In genomic region chr10:81329194-81329975, GRCm38 (mm10) we compare ENCODE assay signal across 8 mouse cellular contexts. TPM values are rescaled to one million over a fixed set of nuclear protein-coding genes. Genes with fewer than 3 reads are reported as not detected.
A peak's percentile ranks its signal among the peaks of the same experiment; 100 is the strongest.
DNase-seq lines count a peak whose midpoint lies in the region; ATAC-seq and TF ChIP-seq lines count a peak whose summit lies in the region.

No protein-coding gene starts in this region.

- no peaks in the 10 kb centered on the region for H3K9me3 ChIP-seq in heart, embryonic 11.5 days (replicated peaks; ENCODE audit: control insufficient read depth, low read length)
- no peaks in the 10 kb centered on the region for H3K9me3 ChIP-seq in limb, embryonic 13.5 days
- no peaks in the 10 kb centered on the region for H3K9me3 ChIP-seq in stomach, embryonic 14.5 days (ENCODE audit: control insufficient read depth, low read depth, low read length)

- 58% methylated on average over 10 of the region's 10 CpGs for WGBS in heart, embryonic 11.5 days (ENCODE audit: insufficient replicate concordance)
- 56% methylated on average over 10 of the region's 10 CpGs for WGBS in limb, embryonic 13.5 days
- WGBS in stomach, embryonic 14.5 days: 43% methylated on average over 10 of the region's 10 CpGs
- WGBS in cerebellum, adult 2 months: 59% methylated on average over 10 of the region's 10 CpGs

- ATAC-seq in heart, embryonic 11.5 days (replicated peaks; ENCODE audit: insufficient number of reproducible peaks, low FRiP score, low TSS enrichment): peak; percentile 47
- peak; percentile 84 for ATAC-seq in limb, embryonic 13.5 days (ENCODE audit: low FRiP score, low read depth)
- peak; percentile 77; the same call in 1 of the 2 replicates for ATAC-seq in stomach, embryonic 14.5 days (ENCODE audit: insufficient number of reproducible peaks, insufficient read depth, low FRiP score, low read depth)

- no peak for TF ChIP-seq POLR2A in cerebellum, adult 2 months (IDR thresholded peaks at IDR 0.05; ENCODE audit: borderline replicate concordance, insufficient read depth, low read length)

- peak; percentile 43 for DNase-seq in embryo, embryonic 10 days (ENCODE audit: low spot score)
- DNase-seq in embryo, embryonic 9.5 days (ENCODE audit: extremely low spot score): no peak
- DNase-seq in 3134 (ENCODE audit: extremely low read depth, insufficient read length, low spot score): peak; percentile 58
- DNase-seq in cerebellum, adult 2 months: no peak
- DNase-seq in frontal cortex, postnatal 25 days (ENCODE audit: low spot score in 2 of 2): no peak

- no peak for TF ChIP-seq CTCF in cerebellum, adult 2 months (IDR thresholded peaks at IDR 0.05; ENCODE audit: borderline replicate concordance, insufficient read depth, low read depth, low read length)

- peak overlapping the region; percentile 90 for H3K27ac ChIP-seq in heart, embryonic 11.5 days (ENCODE audit: low read depth, low read length)
- H3K27ac ChIP-seq in limb, embryonic 13.5 days: peak overlapping the region; percentile 90
- H3K27ac ChIP-seq in stomach, embryonic 14.5 days (ENCODE audit: low read length): peak overlapping the region; percentile 85
- H3K27ac ChIP-seq in cerebellum, adult 2 months (ENCODE audit: insufficient read depth, low read length): no peak overlapping the region

- peaks cover 26% of the 10 kb centered on the region for H3K36me3 ChIP-seq in heart, embryonic 11.5 days (ENCODE audit: control insufficient read depth, insufficient read depth, low read length)
- peaks cover 40% of the 10 kb centered on the region for H3K36me3 ChIP-seq in limb, embryonic 13.5 days
- H3K36me3 ChIP-seq in stomach, embryonic 14.5 days (ENCODE audit: control insufficient read depth, insufficient read depth, low read length): peaks cover 29% of the 10 kb centered on the region

- H3K4me1 ChIP-seq in heart, embryonic 11.5 days (ENCODE audit: control insufficient read depth, insufficient read depth, low read length): peaks cover 50% of the 10 kb centered on the region
- peaks cover 28% of the 10 kb centered on the region for H3K4me1 ChIP-seq in limb, embryonic 13.5 days
- H3K4me1 ChIP-seq in stomach, embryonic 14.5 days (ENCODE audit: control insufficient read depth, insufficient read depth, low read length): peaks cover 29% of the 10 kb centered on the region
- no peaks in the 10 kb centered on the region for H3K4me1 ChIP-seq in cerebellum, adult 2 months (ENCODE audit: control insufficient read depth, insufficient read depth, low read length)

- H3K4me3 ChIP-seq in heart, embryonic 11.5 days (ENCODE audit: low read depth, low read length): peak overlapping the region; percentile 26; the same call in 1 of the 2 replicates
- no peak overlapping the region for H3K4me3 ChIP-seq in limb, embryonic 13.5 days
- peak overlapping the region; percentile 26 for H3K4me3 ChIP-seq in stomach, embryonic 14.5 days (ENCODE audit: low read depth, low read length)
- no peak overlapping the region for H3K4me3 ChIP-seq in cerebellum, adult 2 months (replicated peaks; ENCODE audit: insufficient read depth, low read depth, low read length)

- peak overlapping the region; percentile 54; the same call in 1 of the 2 replicates for H3K9ac ChIP-seq in heart, embryonic 11.5 days (ENCODE audit: low read depth, low read length)
- peak overlapping the region; percentile 54 for H3K9ac ChIP-seq in limb, embryonic 13.5 days
- peak overlapping the region; percentile 41; the same call in 1 of the 2 replicates for H3K9ac ChIP-seq in stomach, embryonic 14.5 days (replicated peaks; ENCODE audit: low read depth, low read length)

- H3K27me3 ChIP-seq in heart, embryonic 11.5 days (ENCODE audit: control insufficient read depth, insufficient read depth, low read length): peaks cover 3% of the 10 kb centered on the region
- H3K27me3 ChIP-seq in limb, embryonic 13.5 days: peaks cover 25% of the 10 kb centered on the region
- H3K27me3 ChIP-seq in stomach, embryonic 14.5 days (ENCODE audit: control insufficient read depth, insufficient read depth, low read length): 0 out of 2 replicates have a peak, but pooled peaks cover 5% of the 10 kb centered on the region
- H3K27me3 ChIP-seq in cerebellum, adult 2 months (ENCODE audit: control insufficient read depth, insufficient read depth, low read length): 0 out of 2 replicates have a peak, but pooled peaks cover 1% of the 10 kb centered on the region

- H3K4me2 ChIP-seq in heart, embryonic 11.5 days: peak overlapping the region; percentile 59
- peak overlapping the region; percentile 30 for H3K4me2 ChIP-seq in limb, embryonic 13.5 days (replicated peaks)
- peak overlapping the region; percentile 36 for H3K4me2 ChIP-seq in stomach, embryonic 14.5 days (replicated peaks; ENCODE audit: low read depth, low read length)

RNA-seq across cellular contexts. Expression of gene Tbxa2r, which starts 0.9 kb away (rescaled TPM):
- 10.9 and 11.2 TPM in 2 replicates for polyA plus RNA-seq in heart, embryonic 11.5 days (2014; fragmentation: Nextera tagmentation; extraction: Ambion mirVana)
- 5.2 and 7.8 TPM in 2 replicates for polyA plus RNA-seq in limb, embryonic 13.5 days (2015; fragmentation: Nextera tagmentation; extraction: Ambion mirVana)
- 23.1 and 23.4 TPM in 2 replicates for polyA plus RNA-seq in stomach, embryonic 14.5 days (2014; fragmentation: Nextera tagmentation; extraction: Ambion mirVana)
- 2.2 and 3.2 TPM in 2 replicates for polyA plus RNA-seq in cerebellum, adult 2 months (2012; rRNA removed)

RNA-seq across cellular contexts. Expression of gene Cactin, which starts 8.5 kb away (rescaled TPM):
- 20.2 and 25.0 TPM in 2 replicates for polyA plus RNA-seq in heart, embryonic 11.5 days (2014; fragmentation: Nextera tagmentation; extraction: Ambion mirVana)
- 41.8 and 42.3 TPM in 2 replicates for polyA plus RNA-seq in limb, embryonic 13.5 days (2015; fragmentation: Nextera tagmentation; extraction: Ambion mirVana)
- polyA plus RNA-seq in stomach, embryonic 14.5 days (2014; fragmentation: Nextera tagmentation; extraction: Ambion mirVana): 21.3 and 21.7 TPM in 2 replicates
- 36.3 and 36.9 TPM in 2 replicates for polyA plus RNA-seq in cerebellum, adult 2 months (2012; rRNA removed)

RNA-seq across cellular contexts. Expression of gene Gipc3, which starts 13.7 kb away (rescaled TPM):
- not detected in 2 replicates for polyA plus RNA-seq in heart, embryonic 11.5 days (2014; fragmentation: Nextera tagmentation; extraction: Ambion mirVana)
- polyA plus RNA-seq in limb, embryonic 13.5 days (2015; fragmentation: Nextera tagmentation; extraction: Ambion mirVana): 0.06 TPM in 1 of 2 replicates, not detected in the other
- polyA plus RNA-seq in stomach, embryonic 14.5 days (2014; fragmentation: Nextera tagmentation; extraction: Ambion mirVana): 0.07 TPM in 1 of 2 replicates, not detected in the other
- 0.97 and 1.0 TPM in 2 replicates for polyA plus RNA-seq in cerebellum, adult 2 months (2012; rRNA removed)

RNA-seq across cellular contexts. Expression of gene Hmg20b, which starts 20.9 kb away (rescaled TPM):
- polyA plus RNA-seq in heart, embryonic 11.5 days (2014; fragmentation: Nextera tagmentation; extraction: Ambion mirVana): 102 and 107 TPM in 2 replicates
- 106 and 109 TPM in 2 replicates for polyA plus RNA-seq in limb, embryonic 13.5 days (2015; fragmentation: Nextera tagmentation; extraction: Ambion mirVana)
- polyA plus RNA-seq in stomach, embryonic 14.5 days (2014; fragmentation: Nextera tagmentation; extraction: Ambion mirVana): 98.6 TPM in 2 replicates
- 42.7 and 43.4 TPM in 2 replicates for polyA plus RNA-seq in cerebellum, adult 2 months (2012; rRNA removed)

RNA-seq across cellular contexts. Expression of gene Mfsd12, which starts 27.9 kb away (rescaled TPM):
- polyA plus RNA-seq in heart, embryonic 11.5 days (2014; fragmentation: Nextera tagmentation; extraction: Ambion mirVana): 4.6 and 4.7 TPM in 2 replicates
- polyA plus RNA-seq in limb, embryonic 13.5 days (2015; fragmentation: Nextera tagmentation; extraction: Ambion mirVana): 12.2 and 13.6 TPM in 2 replicates
- polyA plus RNA-seq in stomach, embryonic 14.5 days (2014; fragmentation: Nextera tagmentation; extraction: Ambion mirVana): 4.7 and 4.8 TPM in 2 replicates
- polyA plus RNA-seq in cerebellum, adult 2 months (2012; rRNA removed): 34.8 and 35.0 TPM in 2 replicates

Comparison
In these comparisons a context has a peak if more than half of its experiments do, and no peak if none do; other contexts are left out.
1. DNase-seq: peak in embryo, embryonic 10 days (single experiment) and 3134 (single experiment); none in embryo, embryonic 9.5 days (single experiment), cerebellum, adult 2 months (0 of 2) and frontal cortex, postnatal 25 days (0 of 2).
2. H3K4me3 ChIP-seq: peak in heart, embryonic 11.5 days (single experiment) and stomach, embryonic 14.5 days (single experiment); none in limb, embryonic 13.5 days (single experiment) and cerebellum, adult 2 months (single experiment).
3. Peak in every context shown above with its lines, with median percentiles within 50 percentile points of each other: ATAC-seq, H3K4me2 ChIP-seq and H3K9ac ChIP-seq.